Mouse (Mus musculus) kidney, adult 2 months (tissue): ENCODE data around the gene Galnt7.

Source experiments
- CTCF ChIP-seq: fragments of 200-500 bp; conservative IDR thresholded peaks from 2 replicates; pipeline ENCODE4 v1.5.1; 2011; ENCODE audit warnings: low read depth, mild to moderate bottlenecking, control low read depth, low read length, moderate library complexity, mixed read lengths; ENCODE audit not compliant: insufficient read depth, insufficient read length
- POLR2A ChIP-seq: fragments of 200-500 bp; IDR thresholded peaks from one replicate; pipeline ENCODE4 v1.6.1; 2011; ENCODE audit warnings: low read depth, low read length, control low read depth

- TF ChIP-seq POLR2A (no peak), CTCF (no peak)
Measured at GRCm38 (mm10) chr8:57601987-57602418, 50.8 kb downstream of the Galnt7 start.
